Mouse (Mus musculus) MEL (cell line): ENCODE measurements at regions not wholly inside any gene's neighbourhood (a gene's known extent, or its start where the extent isn't known, plus 50 kb on each side); places are given as distances from the start of the nearest gene placed in this dataset.

Experiments
- DNase-seq: peaks from one replicate; pipeline ENCODE4 v3.0.0; 2011; ENCODE audit warnings: low read depth, low spot score
- H3K27ac ChIP-seq: 2 replicates; pipeline ENCODE4 v1.5.1; 2012; ENCODE audit warnings: low read depth, mild to moderate bottlenecking, control low read depth, low read length, moderate library complexity; ENCODE audit not compliant: control insufficient read depth
- H3K27me3 ChIP-seq, 2 experiments: fragments of 150-350 bp in 1 of 2; sonication (generic) in 1 of 2; 2 replicates each; pipeline ENCODE4 v1.6.1; 2012; ENCODE audit warnings: low read length in 2 of 2, mild to moderate bottlenecking in 2 of 2, improper control_type of control experiment in 1 of 2, moderate library complexity in 1 of 2; ENCODE audit not compliant: insufficient read depth in 2 of 2, control insufficient read depth in 1 of 2
- H3K36me3 ChIP-seq, 2 experiments: 2 replicates each; pipeline ENCODE4 v1.6.1; 2012 to 2014; ENCODE audit warnings: low read length in 2 of 2, improper control_type of control experiment in 1 of 2, inconsistent platforms in 1 of 2, mild to moderate bottlenecking in 1 of 2; ENCODE audit not compliant: insufficient read depth in 2 of 2, control insufficient read depth in 1 of 2
- H3K4me1 ChIP-seq, 2 experiments: fragments of 150-350 bp in 1 of 2; sonication (generic) in 1 of 2; 2 replicates each; pipeline ENCODE4 v1.6.1; 2012; ENCODE audit warnings: low read length in 2 of 2, improper control_type of control experiment in 1 of 2, mild to moderate bottlenecking in 1 of 2; ENCODE audit not compliant: insufficient read depth in 2 of 2, control insufficient read depth in 1 of 2
- H3K4me3 ChIP-seq, 2 experiments: fragments of 150-350 bp in 1 of 2; sonication (generic) in 1 of 2; 2 replicates each; pipeline ENCODE4 v1.5.1; 2012; ENCODE audit warnings: low read depth in 2 of 2, low read length in 2 of 2, mild to moderate bottlenecking in 2 of 2, moderate library complexity in 2 of 2, control low read depth in 1 of 2, improper control_type of control experiment in 1 of 2; ENCODE audit not compliant: control insufficient read depth in 1 of 2, insufficient read depth in 1 of 2
- H3K79me2 ChIP-seq: 2 replicates; pipeline ENCODE4 v1.6.1; 2012; ENCODE audit warnings: mild to moderate bottlenecking, low read length, moderate library complexity; ENCODE audit not compliant: control insufficient read depth, poor library complexity, insufficient read depth
- H3K9ac ChIP-seq: 2 replicates; pipeline ENCODE4 v1.6.1; 2012; ENCODE audit warnings: low read depth, mild to moderate bottlenecking, control low read depth, low read length, moderate library complexity; ENCODE audit not compliant: control insufficient read depth, poor library complexity, severe bottlenecking
- H3K9me3 ChIP-seq: fragments of 150-350 bp; sonication (generic); replicated peaks from 2 replicates; pipeline ENCODE4 v1.6.1; 2012; ENCODE audit warnings: mild to moderate bottlenecking, low read length, improper control_type of control experiment, moderate library complexity; ENCODE audit not compliant: insufficient read depth
- BHLHE40 ChIP-seq: IDR thresholded peaks from 2 replicates; pipeline ENCODE4 v1.6.1; 2012; ENCODE audit warnings: low read depth, mild to moderate bottlenecking, inconsistent platforms, low read length, improper control_type of control experiment, borderline replicate concordance
- ELF1 ChIP-seq: IDR thresholded peaks from 2 replicates; pipeline ENCODE4 v1.6.1; 2014; ENCODE audit warnings: low read depth, mild to moderate bottlenecking, inconsistent platforms, low read length, improper control_type of control experiment, moderate library complexity
- ETS1 ChIP-seq: IDR thresholded peaks from 2 replicates; pipeline ENCODE4 v1.6.1; 2012; ENCODE audit warnings: low read depth, mild to moderate bottlenecking, inconsistent platforms, low read length, improper control_type of control experiment, moderate library complexity
- GABPA ChIP-seq: IDR thresholded peaks from 2 replicates; pipeline ENCODE4 v1.6.1; 2012; ENCODE audit warnings: low read depth, mild to moderate bottlenecking, inconsistent platforms, low read length, improper control_type of control experiment, moderate library complexity
- GATA1 ChIP-seq: IDR thresholded peaks from 2 replicates; pipeline ENCODE4 v1.6.1; 2011; ENCODE audit warnings: low read depth, low read length, improper control_type of control experiment
- MAFK ChIP-seq: IDR thresholded peaks from 2 replicates; pipeline ENCODE4 v1.6.1; 2011; ENCODE audit warnings: low read depth, mild to moderate bottlenecking, low read length, improper control_type of control experiment, borderline replicate concordance
- MAZ ChIP-seq: IDR thresholded peaks from 2 replicates; pipeline ENCODE4 v1.6.1; 2012; ENCODE audit warnings: low read depth, mild to moderate bottlenecking, inconsistent platforms, low read length, improper control_type of control experiment
- MEF2A ChIP-seq: IDR thresholded peaks from 2 replicates; pipeline ENCODE4 v1.6.1; 2014; ENCODE audit warnings: low read depth, mild to moderate bottlenecking, inconsistent platforms, low read length, improper control_type of control experiment; ENCODE audit not compliant: poor library complexity, insufficient replicate concordance, severe bottlenecking; ENCODE audit errors: extremely low read depth
- MXI1 ChIP-seq: IDR thresholded peaks from 2 replicates; pipeline ENCODE4 v1.6.1; 2011; ENCODE audit warnings: mild to moderate bottlenecking, low read depth, low read length, improper control_type of control experiment
- MYB ChIP-seq: IDR thresholded peaks from 2 replicates; pipeline ENCODE4 v1.6.1; 2011; ENCODE audit warnings: mild to moderate bottlenecking, low read depth, low read length, improper control_type of control experiment
- POLR2A ChIP-seq, 2 experiments: IDR thresholded peaks; 2 replicates each; pipeline ENCODE4 v1.6.1; 2011 to 2012; ENCODE audit warnings: low read length in 2 of 2, mild to moderate bottlenecking in 2 of 2, control low read depth in 1 of 2, improper control_type of control experiment in 1 of 2, low read depth in 1 of 2, moderate library complexity in 1 of 2; ENCODE audit not compliant: control insufficient read depth in 1 of 2, insufficient read depth in 1 of 2, poor library complexity in 1 of 2
- POLR2AphosphoS5 ChIP-seq: IDR thresholded peaks from 2 replicates; pipeline ENCODE4 v1.6.1; 2012; ENCODE audit warnings: low read depth, borderline replicate concordance, mild to moderate bottlenecking, inconsistent platforms, low read length, moderate library complexity, mixed read lengths
- RCOR1 ChIP-seq: IDR thresholded peaks from 2 replicates; pipeline ENCODE4 v1.6.1; 2012; ENCODE audit warnings: low read depth, mild to moderate bottlenecking, inconsistent platforms, low read length, improper control_type of control experiment
- TBP ChIP-seq: IDR thresholded peaks from 2 replicates; pipeline ENCODE4 v1.8.0; 2011; ENCODE audit warnings: low read depth, low read length, improper control_type of control experiment
- TCF12 ChIP-seq: IDR thresholded peaks from 2 replicates; pipeline ENCODE4 v1.6.1; 2014; ENCODE audit warnings: low read depth, mild to moderate bottlenecking, inconsistent platforms, low read length, improper control_type of control experiment, moderate library complexity
- UBTF ChIP-seq: IDR thresholded peaks from 2 replicates; pipeline ENCODE4 v1.6.1; 2012; ENCODE audit warnings: low read depth, mild to moderate bottlenecking, inconsistent platforms, low read length, improper control_type of control experiment, moderate library complexity, borderline replicate concordance; ENCODE audit not compliant: insufficient read depth
- USF1 ChIP-seq: IDR thresholded peaks from 2 replicates; pipeline ENCODE4 v1.6.1; 2014; ENCODE audit warnings: low read depth, mild to moderate bottlenecking, inconsistent platforms, low read length, improper control_type of control experiment, moderate library complexity
- ZC3H11A ChIP-seq: IDR thresholded peaks from 2 replicates; pipeline ENCODE4 v1.6.1; 2012; ENCODE audit warnings: low read depth, mild to moderate bottlenecking, inconsistent platforms, low read length, improper control_type of control experiment
- ZNF384 ChIP-seq: IDR thresholded peaks from 2 replicates; pipeline ENCODE4 v1.6.1; 2012; ENCODE audit warnings: low read depth, mild to moderate bottlenecking, inconsistent platforms, low read length, improper control_type of control experiment

GRCm38 (mm10) chr8:89859813-89860212 lies 488.3 kb downstream of the Tox3 start:
- Histone ChIP-seq H3K9me3 (no peaks in the 10 kb centered on the region), H3K4me1 (no peaks in the 10 kb centered on the region), H3K4me3 (no peak overlapping the region), H3K9ac (no peak overlapping the region), H3K27me3 (no peaks in the 10 kb centered on the region), H3K79me2 (no peaks in the 10 kb centered on the region), H3K27ac (no peak overlapping the region), H3K36me3 (no peaks in the 10 kb centered on the region)
- TF ChIP-seq BHLHE40: no peak
- no peak for TF ChIP-seq ELF1
- TF ChIP-seq POLR2AphosphoS5: no peak
- TF ChIP-seq MAZ: no peak
- no peak for TF ChIP-seq GATA1
- TF ChIP-seq MEF2A: no peak
- no peak for TF ChIP-seq TBP
- TF ChIP-seq POLR2A (IDR thresholded peaks at IDR 0.05; ENCODE audit: control insufficient read depth in 1 of 2, insufficient read depth in 1 of 2, low read depth in 1 of 2, low read length in 2 of 2, poor library complexity in 1 of 2): no peak
- TF ChIP-seq ETS1: no peak
- TF ChIP-seq MAFK: no peak
- no peak for TF ChIP-seq ZNF384
- TF ChIP-seq TCF12: no peak
- no peak for TF ChIP-seq ZC3H11A
- DNase-seq: no peak

GRCm38 (mm10) chr8:89858706-89859385 lies 489.3 kb downstream of the Tox3 start:
- TF ChIP-seq ELF1: no peak
- TF ChIP-seq MXI1: no peak
- no peak for TF ChIP-seq USF1

GRCm38 (mm10) chr8:89855556-89855955 lies 492.6 kb downstream of the Tox3 start:
- no peak for DNase-seq
- H3K9me3 ChIP-seq: no peaks in the 10 kb centered on the region
- no peaks in the 10 kb centered on the region for H3K79me2 ChIP-seq
- no peaks in the 10 kb centered on the region for H3K36me3 ChIP-seq
- no peak overlapping the region for H3K9ac ChIP-seq
- no peak for TF ChIP-seq POLR2AphosphoS5
- TF ChIP-seq MYB: no peak
- no peak for TF ChIP-seq RCOR1
- no peak for TF ChIP-seq UBTF
- no peak for TF ChIP-seq MAFK
- no peak for TF ChIP-seq GABPA
- no peak overlapping the region for H3K27ac ChIP-seq
- H3K4me1 ChIP-seq: no peaks in the 10 kb centered on the region
- H3K27me3 ChIP-seq: no peaks in the 10 kb centered on the region
- H3K4me3 ChIP-seq: no peak overlapping the region

More at GRCm38 (mm10) chr8:89858706-89859385, 489.3 kb downstream of the Tox3 start:
- Histone ChIP-seq H3K4me1 (no peaks in the 10 kb centered on the region), H3K9me3 (no peaks in the 10 kb centered on the region), H3K27me3 (no peaks in the 10 kb centered on the region), H3K79me2 (no peaks in the 10 kb centered on the region), H3K36me3 (no peaks in the 10 kb centered on the region), H3K4me3 (no peak overlapping the region), H3K9ac (no peak overlapping the region), H3K27ac (no peak overlapping the region)
- DNase-seq: no peak
